Mouse (Mus musculus) left cerebral cortex, postnatal 14 days (tissue): Measurements from ENCODE around the gene Sin3a. TPM values are rescaled to one million over a fixed set of nuclear protein-coding genes. Genes with fewer than 3 reads are reported as not detected.

Experiments
- DNase-seq, 2 experiments: peaks; one replicate each; pipeline ENCODE4 v3.0.0; 2021 to 2022; ENCODE audit warnings: low spot score in 2 of 2, mixed read lengths in 1 of 2
- intact Hi-C: fragments of 180-260 bp; cut with DNase I; formaldehyde crosslinking; loops from one replicate; pipeline ENCODE4 v1.15.1; 2025
- long read RNA-seq, 2 experiments: library from polyadenylated mRNA; stranded (forward); transcript quantifications; one replicate each; pipeline ENCODE4 v2.0.0; 2021
- total RNA-seq, 2 experiments: library from RNA; stranded (reverse); gene quantifications; 2 replicates each; pipeline ENCODE4 v1.2.3; 2021

The Sin3a gene
- 10 to 100 TPM; 27.1 to 28.5 TPM for total RNA-seq
- long read RNA-seq, experiment 1, partial matches to known transcripts = 4 of 17 reads
- long read RNA-seq, experiment 1, other reads (novel, unspliced or antisense) = 13 of 17 reads
- long read RNA-seq, experiment 2, full-length matches to known transcripts = 1 of 8 reads
- long read RNA-seq, experiment 2, partial matches to known transcripts = 2 of 8 reads
- long read RNA-seq, experiment 2, other reads (novel, unspliced or antisense) = 5 of 8 reads

- intact Hi-C loops = loop anchor here (5.0 kb wide), 2 partner anchors 120 to 135 kb away; partner anchors contain the start of genes Imp3 and Snupn
- peak; percentile 70 for DNase-seq
Observed at GRCm38 (mm10) chr9:57071801-57072351, at the start of gene Sin3a. Sin3a (plus strand) TSS chr9:57072040.

- intact Hi-C loops = no loop called here
- peak; percentile 15 to 55 for DNase-seq
Observed at GRCm38 (mm10) chr9:57031756-57032155, 40.1 kb upstream of the Sin3a start.

DNA sequence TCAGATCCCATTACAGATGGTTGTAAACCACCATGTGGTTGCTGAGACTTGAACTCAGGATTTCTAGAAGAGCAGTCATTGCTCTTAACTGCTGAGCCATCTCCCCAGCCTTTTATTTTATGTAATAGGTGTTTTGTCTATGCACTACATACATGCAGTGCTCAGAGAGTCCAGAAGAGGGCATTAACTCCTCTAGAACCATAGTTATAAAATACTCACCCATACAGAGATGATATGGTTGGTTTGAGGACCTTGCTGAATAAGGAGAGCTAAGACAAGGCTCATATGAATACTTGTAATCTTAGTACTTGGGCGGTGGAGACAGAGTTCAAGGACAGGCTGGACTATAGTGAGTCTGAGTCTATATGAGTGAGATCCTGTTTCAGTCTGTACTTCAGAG lies 15.6 kb upstream of the Sin3a start:
- intact Hi-C loops = no loop called here
- DNase-seq = peak; percentile 69 to 91

DNA sequence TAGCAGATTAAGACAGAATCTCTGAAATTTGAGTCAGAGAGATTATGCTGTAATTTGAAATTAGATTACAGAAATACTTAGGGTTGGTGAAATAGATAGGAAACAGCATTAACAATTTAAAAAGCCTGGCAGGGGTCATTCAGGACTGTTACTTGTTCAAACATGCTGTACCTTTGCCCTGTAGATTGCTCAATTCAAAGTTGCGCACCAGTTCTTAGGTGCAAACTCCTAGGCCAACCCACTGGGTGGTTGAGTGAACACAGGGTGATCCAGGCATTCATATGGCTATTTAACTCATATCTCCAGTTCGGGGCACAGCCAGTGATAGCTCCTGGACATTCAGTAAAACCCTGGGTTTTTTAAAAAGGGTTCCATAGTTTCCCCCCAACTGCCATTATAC lies 7.7 kb upstream of the Sin3a start:
- no peak for DNase-seq
- intact Hi-C loops = no loop called here

DNA sequence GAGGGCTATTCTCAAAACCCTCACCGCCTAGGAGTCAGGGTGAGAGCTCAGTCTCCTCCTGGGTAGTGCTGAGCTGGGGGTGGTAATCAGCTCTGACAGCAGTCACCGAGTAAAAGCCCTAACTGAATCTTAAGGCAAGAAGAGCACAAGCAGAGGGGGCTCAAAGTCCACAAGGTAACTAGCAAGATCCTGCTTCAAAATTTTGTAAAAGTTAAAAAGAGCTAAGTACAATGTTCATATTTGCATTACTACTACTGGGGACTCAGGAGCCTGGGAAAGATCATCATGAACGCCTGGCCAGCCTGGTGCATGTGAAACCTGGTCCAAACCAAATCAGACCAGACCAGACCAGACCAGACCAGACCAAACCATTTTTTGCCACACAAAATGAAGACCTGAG lies 3.6 kb upstream of the Sin3a start:
- no peak for DNase-seq
- intact Hi-C loops = no loop called here

DNA sequence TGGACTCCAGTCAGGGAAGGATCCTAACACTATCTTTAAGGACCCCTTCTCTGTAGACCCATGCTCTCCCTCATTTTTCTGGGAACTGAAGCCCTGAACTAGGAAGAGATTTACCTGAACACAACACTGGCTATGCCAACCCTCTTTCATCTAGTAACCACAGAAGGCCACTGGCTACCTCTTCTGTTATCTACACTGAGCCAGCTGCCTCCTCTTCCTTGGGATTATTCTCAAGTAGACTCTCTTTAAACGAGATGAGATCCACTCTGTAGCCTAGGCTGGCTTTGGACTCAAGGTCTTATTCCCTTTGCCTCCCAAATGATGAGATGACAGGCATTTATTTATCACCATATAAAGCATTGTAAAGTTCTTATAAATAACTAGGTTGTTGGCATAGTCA lies 1.6 kb upstream of the Sin3a start:
- DNase-seq = no peak

GRCm38 (mm10) chr9:57070800-57071545 lies 867 bp upstream of the Sin3a start:
- intact Hi-C loops = loop anchor here (5.0 kb wide), 2 partner anchors 119 to 134 kb away; partner anchors contain the start of genes Imp3 and Snupn
- no peak for DNase-seq

More for the DNA sequence above, 1.6 kb upstream of the Sin3a start:
- intact Hi-C loops = loop anchor here (5.0 kb wide), 2 partner anchors 118 to 133 kb away; partner anchors contain the start of genes Imp3 and Snupn

- intact Hi-C loops = loop anchor here (5.0 kb wide), 2 partner anchors 120 to 135 kb away; partner anchors contain the start of genes Imp3 and Snupn
- no peak for DNase-seq
Observed at GRCm38 (mm10) chr9:57072526-57072988, 717 bp downstream of the Sin3a start.

- intact Hi-C loops = loop anchor here (5.0 kb wide), 2 partner anchors 121 to 136 kb away; partner anchors contain the start of genes Imp3 and Snupn
- DNase-seq = peak; percentile 97 to 100
Observed at GRCm38 (mm10) chr9:57072989-57073789, 1.3 kb downstream of the Sin3a start.

DNA sequence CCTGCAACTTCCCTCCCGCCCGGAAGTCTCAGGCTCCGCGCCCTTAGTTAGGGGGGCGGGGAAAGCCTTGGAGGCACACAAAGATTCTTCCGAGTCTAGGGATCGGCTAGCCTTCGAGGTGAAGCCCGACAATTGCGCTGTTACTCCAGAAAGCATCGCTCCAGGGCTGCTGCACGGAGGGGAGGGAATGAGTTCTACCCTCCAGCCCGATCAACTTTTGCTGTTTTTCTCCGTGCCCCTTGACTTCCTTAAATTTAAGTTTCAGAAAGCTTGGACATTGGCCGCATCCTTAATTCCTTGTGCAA lies 1.9 kb downstream of the Sin3a start:
- intact Hi-C loops = loop anchor here (5.0 kb wide), 2 partner anchors 121 to 136 kb away; partner anchors contain the start of genes Imp3 and Snupn
- no peak for DNase-seq

DNA sequence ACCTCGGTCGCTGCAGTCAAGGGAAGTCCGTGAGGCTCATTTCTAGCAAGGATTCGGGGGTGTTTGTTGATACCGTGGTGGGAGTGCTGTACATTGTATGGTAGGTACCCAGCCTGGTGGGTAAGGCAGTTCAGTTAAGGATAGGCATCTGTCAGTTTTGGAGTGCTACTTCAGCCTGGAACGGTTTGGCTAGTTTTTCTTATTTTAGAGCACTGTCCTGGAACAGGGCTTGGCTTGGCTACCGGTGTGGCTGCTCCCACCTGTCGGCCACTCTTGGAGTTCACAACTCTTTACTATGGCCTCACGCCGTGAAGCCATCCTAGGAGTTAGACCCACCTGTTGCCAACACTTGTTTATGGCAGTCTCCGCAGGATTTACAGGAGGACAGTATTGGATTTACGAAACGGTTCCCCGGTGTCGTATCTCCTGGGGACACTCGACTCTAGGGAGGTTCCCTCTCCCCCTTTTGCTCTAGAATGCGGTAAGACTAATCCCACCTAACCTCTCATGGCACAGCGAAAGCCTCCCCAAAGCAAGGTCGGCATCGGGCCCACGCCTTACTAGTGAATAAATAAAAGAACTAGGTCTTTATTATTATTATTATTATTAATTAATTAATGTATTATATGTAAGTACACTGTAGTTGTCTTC lies 2.5 kb downstream of the Sin3a start:
- intact Hi-C loops = loop anchor here (5.0 kb wide), 2 partner anchors 122 to 137 kb away; partner anchors contain the start of genes Imp3 and Snupn
- DNase-seq = peak; percentile 13 to 15

GRCm38 (mm10) chr9:57074822-57075603 lies 3.2 kb downstream of the Sin3a start:
- DNase-seq = peak; percentile 62 to 72

DNA sequence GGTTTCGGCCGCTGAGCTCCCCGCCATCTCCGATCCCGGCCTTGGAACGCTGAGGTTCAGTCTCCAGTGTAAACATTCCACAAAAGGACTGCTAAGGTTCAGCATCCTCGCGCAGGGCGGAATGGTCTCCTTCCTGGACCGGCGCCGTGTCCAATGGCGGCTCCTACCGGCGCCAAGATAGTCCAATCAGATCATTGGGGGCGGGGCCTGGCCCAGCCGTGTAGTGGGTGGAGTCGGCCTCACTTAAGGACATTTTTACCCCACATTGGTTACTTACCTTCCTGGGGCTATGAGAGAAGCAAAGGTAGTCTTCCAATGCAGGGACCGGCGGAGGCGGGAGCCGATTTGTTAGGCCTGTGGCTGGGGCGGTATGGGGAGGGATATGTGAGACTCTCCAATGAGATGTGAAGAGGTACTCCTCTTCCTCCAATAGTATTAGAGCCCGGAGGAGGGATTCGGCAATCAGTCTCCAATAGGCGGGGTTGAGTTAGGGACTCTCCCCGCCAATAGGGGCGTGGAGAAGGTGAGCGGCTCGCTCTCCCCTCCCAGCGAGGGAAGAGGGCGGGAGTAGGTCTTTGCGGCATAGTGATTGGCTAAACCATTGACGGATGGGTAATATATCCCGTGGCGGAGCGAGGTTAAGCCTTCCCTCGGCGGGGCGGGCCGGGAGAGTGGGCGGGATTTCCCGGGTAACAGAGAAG lies 4.0 kb downstream of the Sin3a start:
- intact Hi-C loops = loop anchor here (5.0 kb wide), 1 partner anchor 79 kb away; no protein-coding TSS in a partner anchor

More at GRCm38 (mm10) chr9:57074822-57075603, 3.2 kb downstream of the Sin3a start:
- intact Hi-C loops = loop anchor here (5.0 kb wide), 3 partner anchors 78 to 138 kb away; partner anchors contain the start of genes Imp3 and Snupn

DNA sequence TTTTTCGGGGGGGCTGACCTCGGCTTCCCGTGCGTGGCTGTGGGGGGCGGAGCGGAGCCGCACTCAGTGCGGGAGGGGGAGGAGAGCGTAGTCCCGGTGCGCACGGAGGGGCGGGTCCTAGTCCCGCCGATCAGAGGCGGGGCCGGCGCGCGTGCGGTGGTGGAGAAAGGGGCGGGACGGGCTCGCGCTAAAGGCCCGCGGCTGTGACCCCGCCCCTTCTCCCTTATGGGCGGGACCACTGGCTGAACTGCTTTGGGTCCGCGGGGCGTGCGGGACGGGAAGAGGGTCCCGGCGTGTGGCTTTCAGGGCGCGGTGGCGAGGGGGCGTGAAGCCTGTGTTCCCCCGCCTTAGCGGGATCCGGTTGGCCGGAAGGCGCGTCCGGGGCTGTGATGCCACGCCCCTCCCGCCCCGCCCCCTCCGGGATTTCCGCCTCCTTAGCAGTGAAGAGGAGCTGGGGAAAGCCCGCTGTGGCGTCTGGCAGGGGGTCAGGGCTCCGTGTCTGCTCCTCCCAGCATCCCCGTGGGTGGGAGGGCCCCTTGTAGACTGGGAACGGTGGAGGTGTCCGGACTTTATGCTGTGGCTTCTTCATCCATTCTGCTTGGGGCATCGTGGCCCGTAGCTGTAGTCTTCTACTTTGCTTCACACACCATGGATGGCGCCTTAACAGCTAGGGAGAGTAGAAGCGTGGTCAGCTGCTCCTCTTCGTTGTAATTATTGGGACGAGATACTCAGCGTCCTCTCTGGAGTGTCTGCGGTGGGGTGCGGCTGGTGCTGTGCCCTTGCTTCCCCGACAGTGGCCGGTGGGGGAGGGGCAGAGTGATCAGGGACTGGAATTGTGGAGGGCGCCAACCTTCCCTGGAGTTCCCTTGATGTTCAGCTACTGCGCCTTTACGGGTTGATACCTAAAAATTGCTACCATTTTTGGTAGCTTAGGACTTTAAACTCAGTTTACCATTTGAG lies 5.1 kb downstream of the Sin3a start:
- intact Hi-C loops = loop anchor here (5.0 kb wide), 1 partner anchor 80 kb away; no protein-coding TSS in a partner anchor
- DNase-seq = peak; percentile 83 to 86

More for the DNA sequence above, 4.0 kb downstream of the Sin3a start:
- DNase-seq = peak; percentile 98 to 99

DNA sequence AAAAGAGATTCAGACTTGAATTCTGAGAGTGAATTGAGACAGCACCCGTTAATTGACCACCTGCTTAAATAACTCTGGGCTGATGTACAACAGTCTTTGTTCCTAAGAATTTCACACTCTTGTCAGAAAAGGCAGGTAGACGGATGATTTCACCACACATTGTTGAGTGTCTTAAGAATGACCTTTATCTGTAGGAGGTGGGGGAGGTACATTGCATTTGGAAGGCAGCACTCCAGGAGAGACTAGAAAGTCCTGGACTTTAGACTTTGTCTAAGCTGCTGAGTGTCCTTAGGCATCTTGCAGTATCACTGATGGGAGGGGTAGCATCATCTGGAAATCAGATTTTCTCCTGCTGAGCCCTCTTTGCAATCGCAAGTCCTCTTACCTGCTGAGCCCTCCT lies 10.4 kb downstream of the Sin3a start:
- DNase-seq = no peak
- intact Hi-C loops = no loop called here

GRCm38 (mm10) chr9:57117261-57117755 lies 45.5 kb downstream of the Sin3a start:
- no peak for DNase-seq
- intact Hi-C loops = no loop called here
